9 mouse cellular contexts compared by ENCODE assay signal in genomic region chr11:50371911-50372310, GRCm38 (mm10). TPM values are rescaled to one million over a fixed set of nuclear protein-coding genes. Genes with fewer than 3 reads are reported as not detected.
A peak's percentile ranks its signal among the peaks of the same experiment; 100 is the strongest.
DNase-seq lines count a peak whose midpoint lies in the region; ATAC-seq and TF ChIP-seq lines count a peak whose summit lies in the region.
"Had no signal": no experiment of that assay in that cellular context is flagged by ENCODE, and none has a peak within 500 bp of the region (broad histone marks: within the 10 kb centered on the region; RNA-seq: fewer than 3 reads in every experiment).

No protein-coding gene starts in this region.

- H3K36me3 ChIP-seq in heart, embryonic 10.5 days, result no peaks in the 10 kb centered on the region
- H3K36me3 ChIP-seq in MEL (ENCODE audit: control insufficient read depth in 1 of 2, insufficient read depth in 2 of 2, low read length in 2 of 2), result peaks cover 0 to 32% of the 10 kb centered on the region in 2 experiments; a peak in 2 of 4 replicates
- no peaks in the 10 kb centered on the region for H3K36me3 ChIP-seq in hindbrain, embryonic 12.5 days
- no peaks in the 10 kb centered on the region for H3K36me3 ChIP-seq in liver, postnatal 0 days (replicated peaks; ENCODE audit: insufficient read depth, low read length)

- no peak for TF ChIP-seq EP300 in MEL (IDR thresholded peaks at IDR 0.05; ENCODE audit: low read depth in 1 of 2, low read length in 2 of 2)
- no peak for TF ChIP-seq EP300 in liver, postnatal 0 days (IDR thresholded peaks at IDR 0.05; ENCODE audit: low read depth)

- no peak for TF ChIP-seq CTCF in MEL (IDR thresholded peaks at IDR 0.05 in 2 of 3, conservative IDR thresholded peaks at IDR 0.05 in 1 of 3; ENCODE audit: control insufficient read depth in 1 of 3, insufficient read depth in 1 of 3, low read depth in 2 of 3, low read length in 3 of 3, poor library complexity in 1 of 3, severe bottlenecking in 1 of 3)
- no peak for TF ChIP-seq CTCF in liver, postnatal 0 days (IDR thresholded peaks at IDR 0.05; ENCODE audit: low read depth)

- no peak overlapping the region; the same call in 1 of the 2 replicates for H3K4me3 ChIP-seq in heart, embryonic 10.5 days
- peak overlapping the region; percentile 61 to 80 for H3K4me3 ChIP-seq in MEL (ENCODE audit: control insufficient read depth in 1 of 2, insufficient read depth in 1 of 2, low read depth in 2 of 2, low read length in 2 of 2)
- H3K4me3 ChIP-seq in hindbrain, embryonic 12.5 days, result peak overlapping the region; percentile 37; the same call in 1 of the 2 replicates
- H3K4me3 ChIP-seq in liver, postnatal 0 days (ENCODE audit: low read depth, low read length), result peak overlapping the region; percentile 45; the same call in 1 of the 2 replicates

- TF ChIP-seq RAD21 in MEL (IDR thresholded peaks at IDR 0.05; ENCODE audit: low read depth, low read length), result no peak

- 93% methylated on average over 1 of the region's 1 CpGs for WGBS in heart, embryonic 10.5 days
- 95% methylated on average over 1 of the region's 1 CpGs for WGBS in hindbrain, embryonic 12.5 days
- WGBS in liver, postnatal 0 days (ENCODE audit: insufficient replicate concordance), result 94% methylated on average over 1 of the region's 1 CpGs

- TF ChIP-seq POLR2A in MEL (IDR thresholded peaks at IDR 0.05; ENCODE audit: control insufficient read depth in 1 of 2, insufficient read depth in 1 of 2, low read depth in 1 of 2, low read length in 2 of 2, poor library complexity in 1 of 2), result no peak

- no peaks in the 10 kb centered on the region for H3K9me3 ChIP-seq in heart, embryonic 10.5 days
- no peaks in the 10 kb centered on the region for H3K9me3 ChIP-seq in MEL (replicated peaks; ENCODE audit: insufficient read depth, low read length)
- H3K9me3 ChIP-seq in hindbrain, embryonic 12.5 days (replicated peaks), result no peaks in the 10 kb centered on the region
- H3K9me3 ChIP-seq in liver, postnatal 0 days (ENCODE audit: low read length), result no peaks in the 10 kb centered on the region

- H3K9ac ChIP-seq in MEL (ENCODE audit: control insufficient read depth, low read depth, low read length, poor library complexity, severe bottlenecking), result peak overlapping the region; percentile 91
- H3K9ac ChIP-seq in hindbrain, embryonic 12.5 days, result peak overlapping the region; percentile 75; the same call in 1 of the 2 replicates
- H3K9ac ChIP-seq in liver, postnatal 0 days (replicated peaks), result no peak overlapping the region; the same call in 1 of the 2 replicates

- peak overlapping the region; percentile 61 for H3K4me2 ChIP-seq in hindbrain, embryonic 12.5 days (replicated peaks)
- H3K4me2 ChIP-seq in liver, postnatal 0 days (ENCODE audit: low read depth, low read length), result peak overlapping the region; percentile 70; the same call in 1 of the 2 replicates

- ATAC-seq in hindbrain, embryonic 12.5 days (ENCODE audit: low FRiP score), result no peak
- no peak for ATAC-seq in liver, postnatal 0 days
- no peak for ATAC-seq in erythroblast, adult 5-6 weeks (replicated peaks; ENCODE audit: low FRiP score, poor library complexity, severe bottlenecking)

- peak; percentile 60 for DNase-seq in heart, embryonic 10.5 days (ENCODE audit: low spot score)
- no peak for DNase-seq in heart, postnatal 4 days
- DNase-seq in MEL (ENCODE audit: low read depth, low spot score), result no peak
- no peak for DNase-seq in liver, postnatal 0 days
- DNase-seq in T-cell, adult 2 months (ENCODE audit: low spot score), result no peak
- no peak for DNase-seq in adrenal gland, postnatal 36 days

- H3K79me2 ChIP-seq in MEL (ENCODE audit: control insufficient read depth, insufficient read depth, low read length, poor library complexity), result peaks cover 1% of the 10 kb centered on the region; the same call in 1 of the 2 replicates

- H3K27me3 ChIP-seq in heart, embryonic 10.5 days (ENCODE audit: insufficient read depth, poor library complexity, severe bottlenecking), result peaks cover 6% of the 10 kb centered on the region; the same call in 1 of the 2 replicates
- H3K27me3 ChIP-seq in MEL (ENCODE audit: control insufficient read depth in 1 of 2, insufficient read depth in 2 of 2, low read length in 2 of 2), result no peaks in the 10 kb centered on the region
- no peaks in the 10 kb centered on the region; the same call in 1 of the 2 replicates for H3K27me3 ChIP-seq in hindbrain, embryonic 12.5 days
- no peaks in the 10 kb centered on the region for H3K27me3 ChIP-seq in liver, postnatal 0 days (ENCODE audit: insufficient read depth, low read length)

- peak overlapping the region; percentile 89 for H3K27ac ChIP-seq in heart, embryonic 10.5 days
- H3K27ac ChIP-seq in MEL (ENCODE audit: control insufficient read depth, low read depth, low read length), result peak overlapping the region; percentile 76; the same call in 1 of the 2 replicates
- peak overlapping the region; percentile 89 for H3K27ac ChIP-seq in hindbrain, embryonic 12.5 days
- no peak overlapping the region for H3K27ac ChIP-seq in liver, postnatal 0 days (ENCODE audit: low read depth)

- peaks cover 18% of the 10 kb centered on the region for H3K4me1 ChIP-seq in heart, embryonic 10.5 days
- peaks cover 14 to 33% of the 10 kb centered on the region in 2 experiments for H3K4me1 ChIP-seq in MEL (ENCODE audit: control insufficient read depth in 1 of 2, insufficient read depth in 2 of 2, low read length in 2 of 2)
- H3K4me1 ChIP-seq in hindbrain, embryonic 12.5 days, result peaks cover 16% of the 10 kb centered on the region
- peaks cover 12% of the 10 kb centered on the region for H3K4me1 ChIP-seq in liver, postnatal 0 days (ENCODE audit: insufficient read depth)

TF ChIP-seq in MEL, 35 proteins besides CTCF, POLR2A, EP300 and RAD21 (continues in another document):
- TF ChIP-seq POLR2AphosphoS5 (IDR thresholded peaks at IDR 0.05; ENCODE audit: borderline replicate concordance, low read depth, low read length) (no peak), MEF2A (IDR thresholded peaks at IDR 0.05; ENCODE audit: extremely low read depth, insufficient replicate concordance, low read depth, low read length, poor library complexity, severe bottlenecking) (no peak), POLR2AphosphoS2 (IDR thresholded peaks at IDR 0.05; ENCODE audit: low read length) (no peak), TBP (IDR thresholded peaks at IDR 0.05; ENCODE audit: low read depth, low read length) (no peak), ZNF384 (IDR thresholded peaks at IDR 0.05; ENCODE audit: low read depth, low read length) (no peak), SIN3A (IDR thresholded peaks at IDR 0.05; ENCODE audit: low read length) (no peak), MYB (IDR thresholded peaks at IDR 0.05; ENCODE audit: low read depth, low read length) (no peak), USF2 (IDR thresholded peaks at IDR 0.05; ENCODE audit: borderline replicate concordance in 1 of 2, insufficient read depth in 1 of 2, low read depth in 1 of 2, low read length in 2 of 2) (no peak)

RNA-seq across cellular contexts. Expression of gene Hnrnph1, which starts 4.9 kb away (rescaled TPM):
- polyA plus RNA-seq in heart, embryonic 10.5 days (2016; fragmentation: Nextera tagmentation; extraction: Ambion mirVana), result 253 and 367 TPM in 2 replicates
- total RNA-seq in heart, postnatal 4 days (2021), result 100 to 1,000 TPM; 191 to 216 TPM
- 227 and 232 TPM in 2 replicates for total RNA-seq in MEL (2012; rRNA removed)
- 100 to 1,000 TPM; 425 to 552 TPM for polyA plus RNA-seq in MEL (2012; ENCODE audit: insufficient read depth in 1 of 2, insufficient read length in 2 of 2, low read depth in 1 of 2, low replicate concordance in 2 of 2, missing spikeins in 1 of 2)
- 623 and 641 TPM in 2 replicates for polyA plus RNA-seq in hindbrain, embryonic 12.5 days (2016; fragmentation: Nextera tagmentation; extraction: Ambion mirVana)
- 70.1 and 71.1 TPM in 2 replicates for polyA plus RNA-seq in liver, postnatal 0 days (2015; fragmentation: Nextera tagmentation; extraction: Ambion mirVana)
- 100 to 1,000 TPM; 212 to 305 TPM for total RNA-seq in adrenal gland, postnatal 36 days (2021)
- 162 and 237 TPM in 2 replicates for total RNA-seq in erythroblast, adult 5-6 weeks (2015; ENCODE audit: low replicate concordance)
- 155 and 222 TPM in 2 replicates for total RNA-seq in erythroblast, adult 5-6 weeks (2017; ENCODE audit: low replicate concordance)

RNA-seq across cellular contexts. Expression of gene Cby3, which starts 17.6 kb away (rescaled TPM):
- 0.39 TPM in 1 of 2 replicates, not detected in the other for polyA plus RNA-seq in heart, embryonic 10.5 days (2016; fragmentation: Nextera tagmentation; extraction: Ambion mirVana)
- not detected for total RNA-seq in heart, postnatal 4 days (2021)
- 0.23 and 0.42 TPM in 2 replicates for total RNA-seq in MEL (2012; rRNA removed)
- under 1 TPM in 1 of 2 experiments, not detected in 1; 0.31 TPM for polyA plus RNA-seq in MEL (2012; ENCODE audit: insufficient read depth in 1 of 2, insufficient read length in 2 of 2, low read depth in 1 of 2, low replicate concordance in 2 of 2, missing spikeins in 1 of 2)
- polyA plus RNA-seq in hindbrain, embryonic 12.5 days (2016; fragmentation: Nextera tagmentation; extraction: Ambion mirVana), result 0.65 TPM in 1 of 2 replicates, not detected in the other
- polyA plus RNA-seq in liver, postnatal 0 days (2015; fragmentation: Nextera tagmentation; extraction: Ambion mirVana), result 0.21 TPM in 1 of 2 replicates, not detected in the other
- total RNA-seq in adrenal gland, postnatal 36 days (2021), result not detected
- not detected in 2 replicates for total RNA-seq in erythroblast, adult 5-6 weeks (2015; ENCODE audit: low replicate concordance)
- not detected in 2 replicates for total RNA-seq in erythroblast, adult 5-6 weeks (2017; ENCODE audit: low replicate concordance)
- total RNA-seq: megakaryocyte, adult 5-6 weeks had no signal

RNA-seq across cellular contexts. Expression of gene Canx, which starts 46.4 kb away (rescaled TPM):
- 354 and 363 TPM in 2 replicates for polyA plus RNA-seq in heart, embryonic 10.5 days (2016; fragmentation: Nextera tagmentation; extraction: Ambion mirVana)
- 100 to 1,000 TPM; 322 to 335 TPM for total RNA-seq in heart, postnatal 4 days (2021)
- total RNA-seq in MEL (2012; rRNA removed), result 785 and 867 TPM in 2 replicates
- polyA plus RNA-seq in MEL (2012; ENCODE audit: insufficient read depth in 1 of 2, insufficient read length in 2 of 2, low read depth in 1 of 2, low replicate concordance in 2 of 2, missing spikeins in 1 of 2), result 100 to 1,000 TPM; 390 to 464 TPM
- 308 and 311 TPM in 2 replicates for polyA plus RNA-seq in hindbrain, embryonic 12.5 days (2016; fragmentation: Nextera tagmentation; extraction: Ambion mirVana)
- 125 and 130 TPM in 2 replicates for polyA plus RNA-seq in liver, postnatal 0 days (2015; fragmentation: Nextera tagmentation; extraction: Ambion mirVana)
- 100 to 1,000 TPM; 473 to 490 TPM for total RNA-seq in adrenal gland, postnatal 36 days (2021)
- 98.6 and 101 TPM in 2 replicates for total RNA-seq in erythroblast, adult 5-6 weeks (2015; ENCODE audit: low replicate concordance)
- total RNA-seq in erythroblast, adult 5-6 weeks (2017; ENCODE audit: low replicate concordance), result 226 and 340 TPM in 2 replicates

RNA-seq across cellular contexts. Expression of gene Rufy1, which starts 59.0 kb away (rescaled TPM):
- polyA plus RNA-seq in heart, embryonic 10.5 days (2016; fragmentation: Nextera tagmentation; extraction: Ambion mirVana), result 16.6 and 18.3 TPM in 2 replicates
- 10 to 100 TPM; 27.1 to 27.9 TPM for total RNA-seq in heart, postnatal 4 days (2021)
- total RNA-seq in MEL (2012; rRNA removed), result 13.8 and 18.4 TPM in 2 replicates
- polyA plus RNA-seq in MEL (2012; ENCODE audit: insufficient read depth in 1 of 2, insufficient read length in 2 of 2, low read depth in 1 of 2, low replicate concordance in 2 of 2, missing spikeins in 1 of 2), result 10 to 100 TPM in 1 of 2 experiments, not detected in 1; 17.8 TPM
- polyA plus RNA-seq in hindbrain, embryonic 12.5 days (2016; fragmentation: Nextera tagmentation; extraction: Ambion mirVana), result 25.8 and 26.7 TPM in 2 replicates
- polyA plus RNA-seq in liver, postnatal 0 days (2015; fragmentation: Nextera tagmentation; extraction: Ambion mirVana), result 7.1 and 7.9 TPM in 2 replicates
- total RNA-seq in adrenal gland, postnatal 36 days (2021), result 10 to 100 TPM; 38.2 to 39.8 TPM
- 7.3 and 8.6 TPM in 2 replicates for total RNA-seq in erythroblast, adult 5-6 weeks (2015; ENCODE audit: low replicate concordance)
- 7.6 and 7.7 TPM in 2 replicates for total RNA-seq in erythroblast, adult 5-6 weeks (2017; ENCODE audit: low replicate concordance)
